Mouse (Mus musculus): ENCODE measurements around the gene Plekho2.

DNA sequence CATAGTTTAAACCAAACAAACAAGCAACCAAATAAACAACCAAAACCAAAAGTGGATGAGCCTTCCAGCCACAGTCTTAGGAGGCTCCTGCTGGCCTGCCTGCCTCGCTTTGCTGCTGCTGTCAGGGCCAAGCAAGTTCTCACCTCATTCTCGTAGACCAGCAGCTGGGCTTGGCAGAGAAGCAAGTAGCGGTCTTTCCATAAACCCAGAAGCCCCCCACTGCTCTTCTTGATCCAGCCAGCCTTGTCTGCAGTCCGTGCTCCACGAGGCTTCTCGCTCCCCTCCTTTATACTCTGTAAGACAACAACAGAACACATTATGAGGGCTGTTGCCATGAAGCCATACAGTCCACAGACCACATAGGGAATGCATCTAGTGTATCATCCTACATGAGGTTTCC lies 7.0 kb downstream of the Plekho2 start:
- TF ChIP-seq SMC3 (IDR thresholded peaks at IDR 0.05; ENCODE audit: low read depth, low read length) (no peak), CTCF (conservative IDR thresholded peaks at IDR 0.05 in 1 of 2, IDR thresholded peaks at IDR 0.05 in 1 of 2; ENCODE audit: low read depth in 2 of 2, low read length in 2 of 2) (no peak), BHLHE40 (IDR thresholded peaks at IDR 0.05; ENCODE audit: low read depth, low read length) (no peak), MEF2A (IDR thresholded peaks at IDR 0.05; ENCODE audit: borderline replicate concordance, low read depth, low read length) (no peak), KAT2A (IDR thresholded peaks at IDR 0.05; ENCODE audit: insufficient replicate concordance, low read length) (no peak), MAZ (IDR thresholded peaks at IDR 0.05; ENCODE audit: low read depth, low read length) (no peak), CHD2 (IDR thresholded peaks at IDR 0.05; ENCODE audit: low read length) (no peak), TCF12 (IDR thresholded peaks at IDR 0.05; ENCODE audit: low read depth, low read length) (no peak), MYC (IDR thresholded peaks at IDR 0.05; ENCODE audit: low read depth, low read length) (no peak), MAFK (IDR thresholded peaks at IDR 0.05; ENCODE audit: insufficient replicate concordance, low read length) (no peak), EP300 (IDR thresholded peaks at IDR 0.05; ENCODE audit: low read length) (no peak), POLR2A (IDR thresholded peaks at IDR 0.05; ENCODE audit: low read depth, low read length) (no peak), CHD1 (IDR thresholded peaks at IDR 0.05; ENCODE audit: low read depth, low read length) (no peak), ZMIZ1 (IDR thresholded peaks at IDR 0.05; ENCODE audit: low read depth, low read length) (no peak)
